Mouse (Mus musculus): ENCODE data around the gene Myh2. TPM values are rescaled to one million over a fixed set of nuclear protein-coding genes. Genes with fewer than 3 reads are reported as not detected.

The Myh2 gene
- not detected in 2 replicates for total RNA-seq (2023)

DNA sequence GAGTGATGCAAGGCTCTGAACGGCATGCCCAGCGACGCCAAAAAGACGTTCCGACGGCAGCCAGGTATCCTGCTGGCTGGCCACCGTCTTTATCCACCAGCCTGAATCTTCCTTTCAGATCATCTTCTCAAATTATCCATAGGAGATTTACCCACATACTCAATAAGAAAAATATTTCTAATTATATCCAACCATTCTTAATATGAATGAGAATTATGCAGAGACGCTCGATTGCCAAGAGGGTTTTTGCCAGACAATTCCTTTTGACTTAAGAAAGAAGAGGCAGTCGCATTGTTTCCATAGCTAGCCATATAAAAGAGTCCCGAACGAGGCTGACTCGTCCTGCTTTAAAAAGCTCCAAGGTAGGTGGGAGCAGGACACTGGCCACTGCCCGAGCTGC is at the start of gene Myh2:
Gene Myh2 (plus strand): TSS at position 301 of the 400 bp plus-strand sequence.

DNA sequence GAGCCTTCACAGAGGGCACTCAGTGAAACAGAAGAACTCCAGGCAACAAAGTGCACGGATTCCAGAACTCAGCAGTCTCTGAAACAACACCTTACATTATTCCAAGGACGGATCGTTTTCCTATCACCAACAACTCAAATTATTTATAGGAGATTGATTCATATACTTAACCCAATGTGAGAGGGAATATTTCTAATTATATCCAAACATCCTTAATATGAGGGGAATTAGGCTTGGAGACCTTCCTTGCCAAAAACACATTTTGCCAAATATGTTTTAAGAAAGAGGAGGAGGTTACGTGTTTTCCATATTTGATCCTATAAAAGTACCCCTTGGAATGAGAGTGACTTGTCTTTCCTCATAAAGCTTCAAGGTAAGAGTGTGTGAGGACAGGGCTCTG is 28.9 kb downstream of the Myh2 start, which contains the start of gene Myh1:
Gene Myh1 (plus strand): TSS at position 301 of the 400 bp plus-strand sequence.

DNA sequence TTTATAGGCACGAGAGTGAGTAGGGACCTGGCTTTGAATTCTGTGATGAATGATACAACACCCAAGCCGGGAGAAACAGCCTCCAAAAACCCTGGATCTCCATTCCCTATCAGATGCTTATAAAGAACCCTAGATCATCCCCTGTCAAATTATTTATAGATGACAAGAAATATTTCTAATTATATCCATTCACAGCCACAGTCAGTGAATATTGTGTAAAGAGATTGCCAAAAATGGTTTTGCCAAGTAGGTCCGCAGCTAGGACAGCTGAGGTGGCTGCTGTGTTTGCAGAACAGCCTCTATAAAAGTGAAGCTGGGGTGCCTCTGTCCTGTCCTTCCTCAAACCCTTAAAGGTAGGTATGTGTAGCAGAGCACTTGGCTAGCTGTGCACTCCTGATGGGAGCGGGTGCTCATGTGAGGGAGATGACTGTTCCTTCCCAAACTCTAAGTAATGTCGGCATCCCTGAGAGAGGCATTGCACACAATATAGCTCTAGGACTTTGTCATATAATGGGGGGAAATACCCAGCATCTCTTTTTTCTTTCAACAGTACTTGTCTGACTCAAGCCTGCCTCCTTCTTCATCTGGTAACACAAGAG is 66.8 kb downstream of the Myh2 start, which contains the start of gene Myh4:
Gene Myh4 (plus strand): TSS at position 549 of the 599 bp plus-strand sequence.

Other genes starting within 250 kb of the Myh2 start
- not detected in 2 replicates for gene Tmem238l, start 214.4 kb upstream of the Myh2 start, total RNA-seq (2023)
- gene Tmem220, start 145.9 kb upstream of the Myh2 start, total RNA-seq (2023) = 2.0 and 2.3 TPM in 2 replicates
- gene Adprm, start 118.4 kb upstream of the Myh2 start, total RNA-seq (2023) = 29.8 and 30.7 TPM in 2 replicates
- gene Sco1, start 118.4 kb upstream of the Myh2 start, total RNA-seq (2023) = 5.5 and 5.8 TPM in 2 replicates
- gene Myh3, start 92.7 kb upstream of the Myh2 start, total RNA-seq (2023) = 0.09 TPM in 1 of 2 replicates, not detected in the other
- gene Myh1, start 29.0 kb downstream of the Myh2 start, total RNA-seq (2023) = not detected in 2 replicates
- not detected in 2 replicates for gene Myh4, start 67.0 kb downstream of the Myh2 start, total RNA-seq (2023)
- not detected in 2 replicates for gene Myh8, start 106.1 kb downstream of the Myh2 start, total RNA-seq (2023)
- gene Myh13, start 150.6 kb downstream of the Myh2 start, total RNA-seq (2023) = not detected in 2 replicates

Measured in neutrophil, adult 65 days (primary cell).